Mouse (Mus musculus) megakaryocyte, embryonic 14.5 days (primary cell): ENCODE measurements at regions not wholly inside any gene's neighbourhood (a gene's known extent, or its start where the extent isn't known, plus 50 kb on each side); places are given as distances from the start of the nearest gene placed in this dataset.

Experiments
- H3K27me3 ChIP-seq: replicated peaks from 2 replicates; pipeline ENCODE3; 2012; ENCODE audit warnings: inconsistent platforms
- H3K36me3 ChIP-seq: replicated peaks from 2 replicates; pipeline ENCODE3; 2012; ENCODE audit warnings: low read length, inconsistent platforms, mixed read lengths
- H3K4me1 ChIP-seq: 2 replicates; pipeline ENCODE4 v1.6.1; 2012; ENCODE audit warnings: inconsistent platforms
- H3K4me3 ChIP-seq: replicated peaks from 2 replicates; pipeline ENCODE3; 2012; ENCODE audit warnings: moderate library complexity, mild to moderate bottlenecking, inconsistent platforms
- H3K9me3 ChIP-seq: 2 replicates; pipeline ENCODE4 v1.6.1; 2012; ENCODE audit warnings: inconsistent platforms
- FLI1 ChIP-seq: IDR thresholded peaks from 2 replicates; pipeline ENCODE4 v1.6.1; 2012; ENCODE audit warnings: low read length, inconsistent platforms, mixed read lengths
- GATA1 ChIP-seq: IDR thresholded peaks from 3 replicates; pipeline ENCODE4 v1.6.1; 2012; ENCODE audit warnings: mixed read lengths, low read length, inconsistent platforms, borderline replicate concordance

- no peaks in the 10 kb centered on the region for H3K4me1 ChIP-seq
- 0 out of 2 replicates have a peak, but pooled peaks cover 5% of the 10 kb centered on the region for H3K9me3 ChIP-seq
- no peaks in the 10 kb centered on the region for H3K36me3 ChIP-seq
- H3K4me3 ChIP-seq = no peak overlapping the region
- H3K27me3 ChIP-seq = peaks cover 23% of the 10 kb centered on the region
- TF ChIP-seq FLI1 (no peak), GATA1 (no peak)
These were observed 61.8 kb upstream of the Frmd6 start for GRCm38 (mm10) chr12:70763542-70763941.

GRCm38 (mm10) chr12:70766319-70766718 lies 59.0 kb upstream of the Frmd6 start:
- no peak overlapping the region for H3K4me3 ChIP-seq
- H3K27me3 ChIP-seq = peaks cover 14% of the 10 kb centered on the region
- TF ChIP-seq FLI1 = no peak
- TF ChIP-seq GATA1 = no peak
- no peaks in the 10 kb centered on the region for H3K36me3 ChIP-seq
- no peaks in the 10 kb centered on the region for H3K4me1 ChIP-seq
- H3K9me3 ChIP-seq = no peaks in the 10 kb centered on the region

DNA sequence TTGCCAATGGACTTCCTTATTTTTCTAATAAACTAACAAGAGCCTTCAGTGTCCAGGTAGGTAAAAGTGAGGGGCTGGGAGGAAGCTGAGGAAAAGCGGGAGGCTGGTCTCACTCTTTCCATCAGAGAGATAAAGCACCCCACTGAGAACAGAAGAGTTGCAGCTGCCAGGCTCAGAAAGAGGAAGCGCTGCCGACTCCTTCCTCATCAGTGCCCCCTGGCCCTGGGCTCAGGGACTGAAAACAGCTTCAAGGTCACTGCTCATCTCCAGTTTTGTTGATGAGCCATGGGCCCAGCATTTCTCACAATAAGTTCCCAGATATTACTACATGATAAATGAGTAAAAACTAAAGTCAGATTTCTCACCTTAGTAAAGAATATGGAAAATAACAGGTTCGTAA lies 57.4 kb upstream of the Frmd6 start:
- Histone ChIP-seq H3K9me3 (no peaks in the 10 kb centered on the region), H3K4me3 (no peak overlapping the region), H3K27me3 (peaks cover 18% of the 10 kb centered on the region), H3K4me1 (no peaks in the 10 kb centered on the region), H3K36me3 (no peaks in the 10 kb centered on the region)
- TF ChIP-seq FLI1 = no peak
- TF ChIP-seq GATA1 = no peak

DNA sequence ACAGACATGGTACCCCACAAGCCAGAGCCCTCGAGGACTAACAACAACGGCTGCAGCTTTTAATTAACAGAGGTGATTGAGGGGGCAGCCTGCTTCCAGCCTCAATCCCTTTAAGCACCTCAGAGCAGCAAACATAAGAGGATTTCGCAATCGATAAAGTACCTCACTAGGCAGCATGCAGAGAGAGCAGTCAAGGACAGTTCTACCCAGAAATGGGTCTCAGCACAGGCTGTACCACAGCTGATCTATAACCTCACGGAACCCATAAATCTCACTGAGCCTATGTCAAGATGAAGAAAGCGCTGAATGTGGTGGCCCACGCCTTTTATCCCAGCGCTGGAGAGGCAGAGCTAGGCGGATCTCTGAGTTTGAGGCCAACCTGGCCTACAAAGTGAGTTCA lies 56.6 kb upstream of the Frmd6 start:
- no peaks in the 10 kb centered on the region for H3K9me3 ChIP-seq
- peaks cover 14% of the 10 kb centered on the region for H3K27me3 ChIP-seq
- no peak overlapping the region for H3K4me3 ChIP-seq
- no peaks in the 10 kb centered on the region for H3K36me3 ChIP-seq
- TF ChIP-seq GATA1 = no peak
- no peak for TF ChIP-seq FLI1
- no peaks in the 10 kb centered on the region for H3K4me1 ChIP-seq

DNA sequence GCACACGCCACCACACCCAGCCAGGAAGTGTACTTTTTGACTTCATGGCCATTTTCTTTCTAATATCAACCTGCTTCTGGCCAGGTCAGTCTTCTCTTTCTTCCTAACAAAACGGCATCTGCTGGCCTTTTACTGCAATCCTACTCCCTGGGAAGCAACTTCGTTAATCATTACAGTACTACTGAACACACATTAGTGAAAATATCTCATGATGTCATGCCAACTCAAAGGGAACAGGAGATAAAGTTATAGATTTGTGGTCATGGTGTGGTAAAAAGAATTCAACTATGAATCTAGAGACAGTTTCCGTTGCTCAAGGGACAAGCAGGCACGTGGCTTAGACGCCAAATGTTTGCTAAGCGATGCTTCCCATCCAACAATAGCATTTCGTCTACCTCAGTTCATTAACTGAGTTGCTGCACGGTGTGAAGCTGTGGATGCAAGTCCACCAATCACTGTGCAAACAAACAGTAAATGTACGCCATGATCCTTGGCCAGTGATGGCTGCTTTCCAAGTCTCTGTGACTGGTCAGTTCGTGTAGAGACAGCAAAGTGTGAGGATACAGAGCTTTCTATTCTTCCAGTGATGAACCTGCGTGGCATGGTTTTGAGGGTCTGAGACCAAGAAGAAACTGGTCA lies 55.7 kb upstream of the Frmd6 start:
- H3K4me1 ChIP-seq = no peaks in the 10 kb centered on the region
- TF ChIP-seq GATA1 (no peak), FLI1 (no peak)
- no peaks in the 10 kb centered on the region for H3K36me3 ChIP-seq
- no peak overlapping the region for H3K4me3 ChIP-seq
- H3K27me3 ChIP-seq = peaks cover 11% of the 10 kb centered on the region
- no peaks in the 10 kb centered on the region for H3K9me3 ChIP-seq

- Histone ChIP-seq H3K4me3 (no peak overlapping the region), H3K36me3 (no peaks in the 10 kb centered on the region), H3K27me3 (peaks cover 23% of the 10 kb centered on the region), H3K4me1 (no peaks in the 10 kb centered on the region; the same call in 1 of the 2 replicates), H3K9me3 (no peaks in the 10 kb centered on the region)
- TF ChIP-seq FLI1 (no peak), GATA1 (no peak)
These were observed 51.3 kb upstream of the Frmd6 start for GRCm38 (mm10) chr12:70774006-70774405.

- H3K4me3 ChIP-seq = no peak overlapping the region
- H3K36me3 ChIP-seq = no peaks in the 10 kb centered on the region
- no peaks in the 10 kb centered on the region for H3K9me3 ChIP-seq
- TF ChIP-seq FLI1 (no peak), GATA1 (no peak)
- no peaks in the 10 kb centered on the region; the same call in 1 of the 2 replicates for H3K4me1 ChIP-seq
- peaks cover 23% of the 10 kb centered on the region for H3K27me3 ChIP-seq
These were observed 50.3 kb upstream of the Frmd6 start for GRCm38 (mm10) chr12:70774816-70775591.
